Mouse (Mus musculus) lung, adult 2 months (tissue): Measurements from ENCODE around the gene Zfp668.

Experiments
- CTCF ChIP-seq: fragments of 200-500 bp; IDR thresholded peaks from 2 replicates; pipeline ENCODE4 v1.5.1; 2011; ENCODE audit warnings: mild to moderate bottlenecking, low read length, control low read depth; ENCODE audit not compliant: insufficient read depth
- POLR2A ChIP-seq: fragments of 200-500 bp; IDR thresholded peaks from 2 replicates; pipeline ENCODE4 v1.6.1; 2011; ENCODE audit warnings: low read depth, mild to moderate bottlenecking, control low read depth, low read length, borderline replicate concordance; ENCODE audit errors: extremely low read depth

GRCm38 (mm10) chr7:127850906-127851305 is 25.7 kb downstream of the Zfp668 start:
- TF ChIP-seq CTCF (no peak), POLR2A (no peak)
